Mouse (Mus musculus): ENCODE measurements around the gene Washc4.

DNA sequence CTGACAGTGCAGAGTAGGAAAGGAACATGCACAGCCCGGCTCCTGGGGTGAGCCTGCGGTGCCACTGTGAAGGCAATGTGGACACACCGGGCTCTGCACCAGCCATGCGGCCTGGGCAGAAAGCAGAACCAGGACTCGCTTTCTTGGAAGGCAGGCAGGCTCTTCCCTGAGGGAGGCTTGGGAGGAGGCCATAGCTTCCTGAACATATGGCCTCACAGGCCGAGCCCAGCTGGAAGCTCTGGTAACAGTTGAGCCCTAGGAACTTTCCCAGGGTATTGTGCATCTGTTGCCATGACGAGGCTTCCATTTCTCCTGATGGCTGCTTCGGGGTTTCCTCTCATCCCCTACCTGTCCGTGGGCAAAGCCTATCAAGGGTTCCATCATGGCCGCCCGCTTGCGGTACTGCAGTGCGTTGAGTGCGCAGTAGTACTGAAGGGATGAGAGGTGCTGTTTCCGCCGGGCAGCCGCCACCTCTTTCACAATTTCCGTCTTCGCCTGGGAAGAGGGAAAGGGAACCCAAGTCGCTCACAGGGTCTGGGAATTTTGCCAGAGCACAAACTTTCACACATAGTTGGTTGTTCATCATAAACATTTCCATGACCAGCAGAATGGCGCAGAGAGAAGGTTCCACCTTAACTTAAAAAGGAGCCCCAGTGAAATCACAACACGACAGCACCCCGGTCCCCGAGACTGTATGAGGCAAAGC, 77.0 kb downstream of the Washc4 start:
- TF ChIP-seq MAFK (IDR thresholded peaks at IDR 0.05; ENCODE audit: insufficient read depth, low read depth, low read length) (no peak), CHD2 (IDR thresholded peaks at IDR 0.05; ENCODE audit: low read depth, low read length) (no peak), HCFC1 (IDR thresholded peaks at IDR 0.05; ENCODE audit: borderline replicate concordance, insufficient read depth, low read length) (no peak), ZNF384 (IDR thresholded peaks at IDR 0.05; ENCODE audit: low read depth, low read length) (no peak)
